Mouse (Mus musculus): ENCODE results near the gene Leng1. TPM values are rescaled to one million over a fixed set of nuclear protein-coding genes. Genes with fewer than 3 reads are reported as not detected.

Gene Leng1
- total RNA-seq (2023), result 10 to 100 TPM; 14.1 to 14.5 TPM

DNA sequence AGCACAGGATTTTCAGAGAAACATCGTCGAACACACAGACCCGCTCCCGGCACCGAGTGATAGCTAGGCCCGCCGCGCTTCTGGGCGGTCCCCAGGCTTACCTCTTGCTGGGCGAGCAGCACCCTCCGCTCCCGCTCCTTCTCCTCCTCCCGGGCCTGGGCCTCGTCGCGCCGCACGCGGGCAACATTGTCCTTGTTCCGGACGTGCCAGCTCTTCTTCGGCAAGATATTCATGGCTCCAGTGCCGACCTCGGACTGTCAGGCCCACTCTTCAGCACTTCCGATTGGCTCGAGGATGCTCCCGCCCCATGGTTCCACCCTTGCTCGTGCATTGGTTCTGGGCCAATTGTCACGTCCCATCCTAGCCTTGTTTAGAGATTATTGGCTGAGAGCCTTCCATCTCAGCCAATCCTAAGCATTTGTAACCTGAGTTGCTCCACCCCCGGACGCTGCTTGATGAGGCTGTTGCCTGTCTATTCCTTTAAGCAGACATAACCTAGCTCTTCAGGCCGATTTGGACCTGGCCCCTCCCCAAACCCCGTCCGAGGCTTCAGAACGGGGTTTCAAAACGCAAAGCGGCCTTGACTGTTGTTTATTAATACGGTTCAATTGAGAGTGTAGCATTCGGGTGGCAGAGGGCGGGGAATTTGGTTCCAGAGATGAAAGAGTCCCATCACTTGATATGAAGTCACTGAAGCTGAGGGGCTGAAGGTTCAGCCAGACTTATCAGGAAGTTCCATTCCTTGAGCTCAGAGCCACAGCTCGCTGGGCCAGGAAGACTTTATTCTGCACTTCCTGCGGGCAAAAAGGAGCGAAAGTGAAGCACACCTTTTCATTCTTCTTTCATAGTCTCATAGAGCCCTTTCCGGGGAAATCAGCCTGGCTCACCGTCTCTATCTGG lies at the start of gene Leng1:
Leng1 (minus strand) TSS at position 626 of the 900 bp plus-strand sequence.

DNA sequence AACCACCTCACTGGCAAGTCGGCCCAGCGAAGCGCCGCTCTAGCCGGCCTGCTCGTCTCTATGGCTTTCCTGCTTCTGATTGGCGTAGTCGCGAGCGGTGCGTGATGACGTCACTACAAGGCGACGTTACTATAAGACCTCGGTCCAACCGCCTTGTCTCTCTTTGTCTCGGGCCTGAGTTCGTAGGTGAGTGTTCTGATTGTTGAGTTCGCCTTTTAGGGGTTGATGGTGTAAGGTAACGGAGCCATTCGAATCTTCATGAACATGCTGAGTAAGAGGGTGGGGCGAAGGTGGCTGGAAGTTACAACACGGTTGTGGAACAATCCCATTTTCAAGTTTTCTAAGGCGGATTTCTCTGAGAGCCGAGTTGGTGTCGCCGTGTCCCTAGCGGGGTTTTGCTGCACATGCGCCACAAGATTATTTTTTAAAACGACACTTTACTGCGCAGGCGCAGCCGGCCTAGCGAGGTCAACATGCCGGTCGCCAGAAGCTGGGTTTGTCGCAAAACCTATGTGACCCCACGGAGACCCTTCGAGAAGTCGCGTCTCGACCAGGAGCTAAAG lies 38.3 kb upstream of the Leng1 start, which contains the start of gene Rps9:
Rps9 (plus strand) TSS at position 115 of the 563 bp plus-strand sequence.

DNA sequence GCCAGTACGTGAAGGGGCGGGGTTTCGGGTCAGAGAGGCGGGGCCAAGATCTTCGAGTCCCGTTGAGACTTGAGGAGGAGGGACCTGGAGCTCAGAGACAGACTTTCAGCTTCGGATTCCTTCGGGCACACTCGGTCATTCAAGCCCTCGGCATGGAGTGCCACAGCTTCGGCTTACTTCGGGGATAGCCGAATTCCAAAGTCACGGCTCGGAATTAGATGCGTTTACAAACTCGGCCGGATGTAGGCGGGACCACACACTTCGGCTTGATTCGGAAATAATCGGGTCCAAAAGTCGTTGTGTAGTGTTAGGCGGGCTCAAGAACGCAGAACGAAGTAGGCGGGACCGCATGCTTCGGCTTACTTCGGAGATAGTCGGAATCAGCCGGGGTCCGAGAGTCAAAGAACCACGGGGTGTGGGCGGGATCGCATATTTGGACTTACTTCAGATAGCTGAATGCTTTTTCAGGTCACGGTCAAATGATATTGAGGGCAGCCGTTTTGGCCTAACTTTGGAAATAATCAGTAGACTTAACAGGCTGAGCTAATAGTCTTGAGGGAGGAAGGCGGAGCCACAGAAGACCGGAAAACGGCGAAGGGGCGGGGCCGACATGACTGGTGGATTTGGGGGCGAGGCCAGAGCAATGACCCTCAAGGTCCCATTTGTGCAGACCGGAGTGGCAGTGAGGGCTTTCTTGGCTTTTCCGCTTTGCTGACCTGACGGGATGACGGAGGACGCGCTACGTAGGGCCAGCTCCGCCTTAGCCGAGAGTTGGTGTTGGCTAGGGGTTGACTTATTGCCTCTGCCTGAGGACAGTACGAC lies 27.6 kb upstream of the Leng1 start, which contains the start of gene Mboat7:
Mboat7 (minus strand) TSS at position 537 of the 822 bp plus-strand sequence.

DNA sequence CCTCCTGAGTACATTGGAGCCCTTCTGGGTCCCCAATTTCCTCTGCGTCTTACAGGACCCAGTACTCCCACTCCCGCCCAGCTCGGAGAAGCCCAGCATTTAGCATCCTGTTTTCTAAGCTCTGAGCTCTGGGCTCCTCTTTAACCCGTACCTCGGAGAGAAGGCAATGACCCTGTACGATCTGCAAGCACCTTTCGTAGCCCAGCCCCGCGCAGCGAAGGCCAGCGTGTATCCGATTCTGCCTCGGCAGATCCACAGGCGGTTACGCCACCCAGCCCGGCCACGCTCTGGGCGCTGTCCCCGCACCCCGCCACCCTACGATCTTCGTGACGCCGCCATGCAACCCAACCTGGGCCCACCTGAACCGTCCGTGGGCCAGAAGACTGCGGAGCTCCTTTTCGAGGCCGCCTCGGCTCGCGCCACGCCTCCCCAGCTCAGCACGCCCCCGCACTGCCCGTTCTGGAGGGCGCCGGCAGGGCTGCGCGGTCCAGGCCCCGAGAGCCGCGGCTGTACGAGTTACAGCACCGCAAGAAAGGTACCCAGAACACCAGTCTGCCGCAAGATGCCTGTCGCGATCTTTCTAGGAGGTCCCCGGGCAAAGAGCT lies 26.8 kb upstream of the Leng1 start, which contains the start of gene Tsen34:
Tsen34 (plus strand) TSS at position 482 of the 605 bp plus-strand sequence.

DNA sequence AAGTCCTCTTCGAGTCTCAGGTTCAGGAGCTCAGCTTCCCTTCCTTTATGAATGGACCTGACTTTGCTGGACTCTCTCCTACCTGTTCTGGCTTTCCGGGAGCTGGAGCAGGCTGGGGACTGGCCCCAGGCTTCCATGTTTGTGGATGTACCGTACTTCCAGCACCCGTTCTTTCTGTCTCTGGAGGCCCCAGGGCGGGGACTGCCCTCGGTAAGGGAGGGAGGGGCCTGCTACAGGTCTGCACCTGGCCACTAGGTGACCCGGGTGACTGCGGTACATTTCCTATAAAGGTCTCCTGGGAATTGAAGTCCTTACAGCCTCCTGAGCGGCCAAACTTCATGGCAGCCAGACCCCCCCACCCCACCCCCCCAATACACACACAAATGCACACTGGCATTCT lies 11.7 kb upstream of the Leng1 start, which contains the start of gene Tmc4:
Tmc4 (minus strand) TSS at position 212 of the 400 bp plus-strand sequence.

DNA sequence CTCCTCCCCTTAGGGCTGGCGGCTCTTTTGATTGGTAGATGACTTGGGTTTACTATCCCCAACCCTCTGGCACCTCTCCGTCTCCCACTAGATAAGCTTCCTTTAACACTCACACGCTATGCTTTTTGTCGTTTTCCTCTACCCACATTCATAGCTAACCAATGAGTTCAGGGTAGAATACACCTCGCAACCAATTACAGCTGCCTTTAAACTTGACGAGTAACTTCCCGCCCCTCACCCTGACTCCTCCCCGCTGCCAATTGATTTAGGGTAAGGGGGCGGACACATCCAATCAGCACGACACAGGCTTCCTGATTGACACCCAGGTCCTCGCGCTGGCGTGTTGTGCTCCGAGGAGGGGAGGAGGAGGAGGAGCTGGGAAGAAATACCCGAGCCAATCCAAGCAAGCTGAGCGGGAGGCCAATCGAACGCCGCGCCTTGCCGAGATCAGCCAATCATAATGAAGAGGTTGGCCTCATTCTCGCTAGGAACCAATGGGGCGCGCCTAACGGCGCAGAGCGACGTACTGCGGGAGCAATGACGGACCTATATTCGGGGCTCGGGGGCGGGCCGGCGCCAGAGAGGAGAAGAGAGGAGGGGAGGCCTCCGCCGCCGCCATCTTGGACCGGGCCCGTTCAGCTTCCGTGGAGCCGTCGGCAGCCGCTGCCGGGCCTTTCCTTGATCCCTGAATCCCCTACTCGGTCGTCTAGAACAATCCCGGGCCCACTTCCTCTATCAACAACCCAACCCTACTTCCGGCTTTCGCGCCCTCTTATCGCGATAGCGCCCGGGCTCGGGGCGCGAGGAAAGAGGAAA lies 20.8 kb downstream of the Leng1 start, which contains the start of gene Cnot3:
Cnot3 (plus strand) TSS at position 597 of the 816 bp plus-strand sequence.

DNA sequence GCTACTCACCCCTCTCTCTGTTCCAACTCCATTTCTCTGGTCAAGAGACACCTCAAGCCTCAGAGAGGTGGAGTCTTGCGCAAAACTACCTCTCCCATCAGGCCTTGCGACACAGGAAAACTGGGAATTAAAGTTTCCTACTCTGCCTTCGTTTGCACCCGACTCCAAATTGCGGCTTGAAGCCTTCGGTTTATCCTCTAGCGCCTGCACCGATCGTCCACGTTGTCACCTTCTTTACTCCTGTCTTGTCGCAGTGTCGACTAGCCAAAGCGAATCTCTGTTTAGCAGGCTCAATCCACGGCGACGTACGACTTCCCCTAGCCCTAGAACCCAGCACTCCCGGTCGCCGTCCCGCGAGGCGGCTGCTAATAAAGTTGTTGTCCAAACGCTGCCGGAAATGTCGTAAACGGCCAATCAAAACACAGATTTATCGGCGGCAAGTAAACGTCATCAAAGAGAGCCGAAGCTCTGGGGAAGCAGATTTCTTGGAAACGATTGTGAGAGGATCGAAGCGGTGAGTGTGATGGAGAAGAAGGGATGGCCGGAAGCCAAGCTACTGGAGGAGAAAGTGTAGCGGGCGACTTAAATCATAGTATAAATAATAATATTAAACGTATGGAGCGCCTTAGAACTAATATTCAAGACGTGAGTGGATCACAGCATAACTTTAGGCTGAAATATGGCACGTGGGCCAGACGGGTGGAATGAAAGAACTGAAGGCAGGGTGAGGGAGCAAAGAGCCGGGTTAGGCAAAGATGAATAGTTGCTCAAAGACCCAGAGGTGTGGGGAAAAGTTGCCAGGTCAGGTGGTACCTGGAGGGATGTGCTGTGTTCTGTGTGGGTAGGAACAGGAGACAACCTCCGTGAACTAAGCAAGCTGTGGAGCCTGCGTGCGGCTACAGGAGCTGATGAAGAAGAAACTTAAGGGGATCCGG lies 35.8 kb downstream of the Leng1 start, which contains the start of the genes Tfpt and Prpf31:
Tfpt (minus strand) TSS at position 387 of the 935 bp plus-strand sequence.
Prpf31 (plus strand) TSS at position 443 of the 935 bp plus-strand sequence.

DNA sequence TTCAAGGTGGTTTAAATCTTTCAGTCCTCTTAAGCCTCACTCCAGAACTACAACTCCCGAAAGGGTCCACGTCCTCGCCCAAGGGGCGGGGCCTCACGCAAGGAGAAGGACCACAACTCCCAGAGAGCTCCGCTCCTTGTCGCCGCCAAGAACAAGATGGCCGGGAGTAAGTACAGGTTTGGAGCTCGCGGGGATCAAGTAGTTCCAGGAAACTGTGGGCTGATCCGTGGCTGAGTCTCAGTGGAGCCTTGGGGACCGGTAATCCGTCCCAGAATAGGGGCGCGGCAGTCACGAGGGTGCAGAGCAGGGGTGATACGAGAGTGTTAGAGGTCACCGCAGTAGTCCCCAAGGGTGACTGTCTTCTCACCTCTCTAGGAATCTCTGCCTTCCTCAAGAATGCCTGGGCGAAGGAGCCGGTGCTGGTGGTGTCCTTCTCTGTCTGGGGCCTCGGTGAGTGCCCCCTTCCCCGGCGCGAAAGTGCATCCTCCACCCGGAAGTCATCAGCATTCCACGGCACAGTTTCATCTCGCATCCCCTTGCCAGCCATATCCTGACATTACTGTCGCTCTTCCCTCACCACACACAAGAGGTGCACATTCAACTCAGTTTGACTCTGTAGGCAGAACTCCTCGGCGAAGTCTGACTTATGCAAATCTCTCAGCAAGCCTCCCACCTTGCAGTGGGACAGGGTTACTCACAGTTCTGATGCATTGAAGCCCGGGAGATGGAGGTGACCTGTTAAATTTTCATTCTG lies 48.2 kb downstream of the Leng1 start, which contains the start of gene Ndufa3:
Ndufa3 (plus strand) TSS at position 132 of the 754 bp plus-strand sequence.

DNA sequence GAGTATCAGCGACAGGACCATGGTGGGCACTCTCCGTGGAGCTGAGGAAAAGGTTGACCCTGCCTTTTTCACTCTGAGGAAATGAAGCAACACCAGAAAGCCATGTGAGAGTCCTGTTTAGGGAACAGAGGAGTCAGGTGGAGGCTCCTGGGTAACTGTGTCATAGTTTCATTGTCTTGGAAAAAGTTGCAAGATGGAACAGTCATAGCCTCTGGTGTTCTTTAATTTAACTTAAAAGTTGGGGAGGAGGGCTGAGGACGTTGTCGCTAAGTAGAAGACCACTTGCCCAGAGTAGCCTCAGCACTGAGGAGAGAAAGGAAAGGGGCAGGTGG lies 49.6 kb downstream of the Leng1 start, which contains the start of gene Oscar:
Oscar (minus strand) TSS at position 101 of the 332 bp plus-strand sequence.

Other genes starting within 250 kb of the Leng1 start
- not detected for gene Cacng6, start 241.6 kb downstream of the Leng1 start, total RNA-seq (2023)
- not detected for gene Tarm1, start 163.2 kb downstream of the Leng1 start, total RNA-seq (2023)
- not detected for gene Oscar, start 49.7 kb downstream of the Leng1 start, total RNA-seq (2023)
- 100 to 1,000 TPM; 346 to 367 TPM for gene Ndufa3, start 48.5 kb downstream of the Leng1 start, total RNA-seq (2023)
- 10 to 100 TPM; 18.8 to 22.4 TPM for gene Tfpt, start 35.9 kb downstream of the Leng1 start, total RNA-seq (2023)
- gene Prpf31, start 35.9 kb downstream of the Leng1 start, total RNA-seq (2023), result 10 to 100 TPM; 64.3 to 67.5 TPM
- 100 to 1,000 TPM; 114 to 141 TPM for gene Cnot3, start 20.6 kb downstream of the Leng1 start, total RNA-seq (2023)
- 10 to 100 TPM; 10.7 to 11.3 TPM for gene Tmc4, start 11.7 kb upstream of the Leng1 start, total RNA-seq (2023)
- 10 to 100 TPM; 24.6 to 26.1 TPM for gene Tsen34, start 27.0 kb upstream of the Leng1 start, total RNA-seq (2023)
- 10 to 100 TPM; 58.2 to 69.3 TPM for gene Mboat7, start 27.7 kb upstream of the Leng1 start, total RNA-seq (2023)
- gene Rps9, start 38.2 kb upstream of the Leng1 start, total RNA-seq (2023), result 1,000 to 10,000 TPM; 2,583 to 2,648 TPM
- gene Pirb, start 54.6 kb upstream of the Leng1 start, total RNA-seq (2023), result under 1 TPM; 0.68 to 0.93 TPM
- under 1 TPM; 0.44 to 0.50 TPM for gene Gm15448, start 159.8 kb upstream of the Leng1 start, total RNA-seq (2023)
- gene Pira2, start 179.2 kb upstream of the Leng1 start, total RNA-seq (2023), result 1 to 10 TPM in 1 of 2 experiments, under 1 TPM in 1; 0.47 to 1.3 TPM
- gene Gm14548, start 232.3 kb upstream of the Leng1 start, total RNA-seq (2023), result under 1 TPM in 1 of 2 experiments, not detected in 1; 0.58 TPM
- 1 to 10 TPM in 1 of 2 experiments, not detected in 1; 1.1 TPM for gene Lilra6, start 249.7 kb upstream of the Leng1 start, total RNA-seq (2023)

All from T-cell, adult 66 days (primary cell).